29 mouse cellular contexts compared by ENCODE assay signal in genomic region chr17:83845538-83845937, GRCm38 (mm10). TPM values are rescaled to one million over a fixed set of nuclear protein-coding genes. Genes with fewer than 3 reads are reported as not detected.
DNase-seq lines count a peak whose midpoint lies in the region; ATAC-seq and TF ChIP-seq lines count a peak whose summit lies in the region.
"Had no signal": no experiment of that assay in that cellular context is flagged by ENCODE, and none has a peak within 500 bp of the region (broad histone marks: within the 10 kb centered on the region; RNA-seq: fewer than 3 reads in every experiment).

No protein-coding gene starts in this region.

- peak overlapping the region; percentile 58 for H3K4me3 ChIP-seq in kidney, adult 2 months (ENCODE audit: insufficient read depth, low read depth, low read length)
- H3K4me3 ChIP-seq in kidney, embryonic 16.5 days (ENCODE audit: low read length) = no peak overlapping the region
- H3K4me3 ChIP-seq in spleen, adult 2 months (ENCODE audit: extremely low read depth, insufficient read depth, insufficient read length) = peak overlapping the region; percentile 34; the same call in 1 of the 2 replicates
- peak overlapping the region; percentile 37; the same call in 1 of the 2 replicates for H3K4me3 ChIP-seq in liver, embryonic 15.5 days (replicated peaks)
- H3K4me3 ChIP-seq: embryonic facial prominence, embryonic 13.5 days; forebrain, embryonic 13.5 days; heart, embryonic 12.5 days; layer of hippocampus, adult 2 months; midbrain, embryonic 15.5 days; myocyte; neural tube, embryonic 13.5 days; stomach, embryonic 15.5 days had no signal

- peaks cover 3% of the 10 kb centered on the region; the same call in 1 of the 2 replicates for H3K4me1 ChIP-seq in kidney, adult 2 months (ENCODE audit: control insufficient read depth, insufficient read depth, low read length)
- no peaks in the 10 kb centered on the region for H3K4me1 ChIP-seq in kidney, embryonic 16.5 days (ENCODE audit: insufficient read depth, low read length)
- peaks cover 42% of the 10 kb centered on the region for H3K4me1 ChIP-seq in spleen, adult 2 months (ENCODE audit: control insufficient read depth, insufficient read depth, insufficient read length)
- H3K4me1 ChIP-seq in liver, embryonic 15.5 days (replicated peaks) = peaks cover 47% of the 10 kb centered on the region
- H3K4me1 ChIP-seq: stomach, embryonic 15.5 days had no signal

- no peak for TF ChIP-seq CTCF in kidney, adult 2 months (conservative IDR thresholded peaks at IDR 0.05; ENCODE audit: insufficient read depth, insufficient read length, low read depth, low read length)
- TF ChIP-seq CTCF in spleen, adult 2 months (IDR thresholded peaks at IDR 0.05; ENCODE audit: extremely low read depth, insufficient read depth, insufficient read length, insufficient replicate concordance) = no peak

- TF ChIP-seq POLR2A in kidney, adult 2 months (IDR thresholded peaks at IDR 0.05; ENCODE audit: low read depth, low read length) = no peak
- TF ChIP-seq POLR2A in spleen, adult 2 months (IDR thresholded peaks at IDR 0.05; ENCODE audit: low read depth, low read length) = no peak

- peak overlapping the region; percentile 88 for H3K27ac ChIP-seq in kidney, adult 2 months (ENCODE audit: insufficient read depth, low read depth, low read length)
- no peak overlapping the region for H3K27ac ChIP-seq in kidney, embryonic 16.5 days (ENCODE audit: low read length)
- H3K27ac ChIP-seq in spleen, adult 2 months (ENCODE audit: insufficient read depth, low read length) = peak overlapping the region; percentile 97
- H3K27ac ChIP-seq in liver, embryonic 15.5 days (replicated peaks) = peak overlapping the region; percentile 81
- H3K27ac ChIP-seq: embryonic facial prominence, embryonic 13.5 days; forebrain, embryonic 13.5 days; hindbrain, postnatal 0 days; layer of hippocampus, adult 2 months; midbrain, embryonic 15.5 days; neural tube, embryonic 13.5 days; stomach, embryonic 15.5 days had no signal

- H3K4me2 ChIP-seq in kidney, embryonic 16.5 days (replicated peaks; ENCODE audit: low read depth, low read length) = no peak overlapping the region
- peak overlapping the region; percentile 48 for H3K4me2 ChIP-seq in liver, embryonic 15.5 days
- H3K4me2 ChIP-seq: embryonic facial prominence, embryonic 13.5 days; forebrain, embryonic 13.5 days; heart, embryonic 12.5 days; lung, embryonic 14.5 days; midbrain, embryonic 15.5 days; neural tube, embryonic 13.5 days; stomach, embryonic 15.5 days had no signal

- ATAC-seq in kidney, embryonic 16.5 days (ENCODE audit: low FRiP score, low TSS enrichment) = no peak
- ATAC-seq in liver, embryonic 15.5 days (ENCODE audit: insufficient read depth) = peak; percentile 58
- ATAC-seq in monocyte, adult 5-6 weeks (replicated peaks; ENCODE audit: insufficient number of reproducible peaks, low FRiP score, low TSS enrichment, poor library complexity, severe bottlenecking) = no peak
- ATAC-seq: forebrain, embryonic 13.5 days; hindbrain, postnatal 0 days; intestine, embryonic 16.5 days; midbrain, embryonic 15.5 days had no signal

- H3K9me3 ChIP-seq in kidney, embryonic 16.5 days (ENCODE audit: low read length) = no peaks in the 10 kb centered on the region
- H3K9me3 ChIP-seq in liver, embryonic 15.5 days (replicated peaks) = no peaks in the 10 kb centered on the region
- H3K9me3 ChIP-seq: embryonic facial prominence, embryonic 13.5 days; forebrain, embryonic 13.5 days; heart, embryonic 12.5 days; megakaryocyte, embryonic 14.5 days; midbrain, embryonic 15.5 days; neural tube, embryonic 13.5 days; stomach, embryonic 15.5 days had no signal

- H3K36me3 ChIP-seq in kidney, adult 2 months (ENCODE audit: control insufficient read depth, insufficient read depth, low read length) = no peaks in the 10 kb centered on the region
- no peaks in the 10 kb centered on the region for H3K36me3 ChIP-seq in kidney, embryonic 16.5 days (ENCODE audit: insufficient read depth, low read length)
- H3K36me3 ChIP-seq in spleen, adult 2 months (ENCODE audit: control insufficient read depth, insufficient read depth, low read length) = peaks cover 7% of the 10 kb centered on the region
- no peaks in the 10 kb centered on the region for H3K36me3 ChIP-seq in liver, embryonic 15.5 days (replicated peaks)
- H3K36me3 ChIP-seq: embryonic facial prominence, embryonic 13.5 days; heart, embryonic 12.5 days; midbrain, embryonic 15.5 days; neural tube, embryonic 13.5 days; stomach, embryonic 15.5 days had no signal

- no peak overlapping the region for H3K9ac ChIP-seq in kidney, embryonic 16.5 days (replicated peaks; ENCODE audit: low read length)
- H3K9ac ChIP-seq in liver, embryonic 15.5 days = no peak overlapping the region
- H3K9ac ChIP-seq: embryonic facial prominence, embryonic 13.5 days; forebrain, embryonic 13.5 days; heart, embryonic 12.5 days; lung, embryonic 14.5 days; midbrain, embryonic 15.5 days; neural tube, embryonic 13.5 days; stomach, embryonic 15.5 days had no signal

- no peaks in the 10 kb centered on the region for H3K27me3 ChIP-seq in kidney, adult 2 months (replicated peaks; ENCODE audit: control insufficient read depth, insufficient read depth, low read length)
- no peaks in the 10 kb centered on the region for H3K27me3 ChIP-seq in kidney, embryonic 16.5 days (ENCODE audit: insufficient read depth, low read length)
- H3K27me3 ChIP-seq in spleen, adult 2 months (ENCODE audit: control insufficient read depth, insufficient read depth, low read length) = no peaks in the 10 kb centered on the region
- H3K27me3 ChIP-seq in liver, embryonic 15.5 days = no peaks in the 10 kb centered on the region
- H3K27me3 ChIP-seq: forebrain, embryonic 13.5 days; midbrain, embryonic 15.5 days; neural tube, embryonic 13.5 days; stomach, embryonic 15.5 days had no signal

- WGBS in kidney, adult 2 months = 59% methylated on average over 8 of the region's 8 CpGs
- 71% methylated on average over 8 of the region's 8 CpGs for WGBS in kidney, embryonic 16.5 days
- WGBS in spleen, adult 2 months = 53% methylated on average over 8 of the region's 8 CpGs
- WGBS in liver, embryonic 15.5 days (ENCODE audit: insufficient replicate concordance) = 48% methylated on average over 8 of the region's 8 CpGs

- peak; percentile 81 for DNase-seq in kidney, adult 2 months
- DNase-seq in spleen, adult 2 months (ENCODE audit: low read depth in 1 of 2, low spot score in 2 of 2) = no peak
- no peak for DNase-seq in spleen, postnatal 10 days (ENCODE audit: low spot score in 2 of 2)
- DNase-seq in frontal cortex, postnatal 36 days (ENCODE audit: low spot score in 2 of 2) = no peak
- DNase-seq: adrenal gland, postnatal 14 days; cerebellum, adult 8-10 months; cerebellum, postnatal 36 days; embryo, embryonic 11 days; heart, postnatal 10 days; lung, embryonic 14.5 days; thymus, postnatal 36 days had no signal

RNA-seq across cellular contexts. Expression of gene Haao, which starts 2.2 kb away (rescaled TPM):
- 201 and 213 TPM in 2 replicates for polyA plus RNA-seq in kidney, adult 2 months (2012; rRNA removed)
- polyA plus RNA-seq in kidney, embryonic 16.5 days (2015; fragmentation: Nextera tagmentation; extraction: Ambion mirVana) = 2.9 and 3.4 TPM in 2 replicates
- 98.5 and 112 TPM in 2 replicates for polyA plus RNA-seq in spleen, adult 2 months (2012; rRNA removed)
- 57.4 and 80.7 TPM in 2 replicates for polyA plus RNA-seq in liver, embryonic 15.5 days (2015; fragmentation: Nextera tagmentation; extraction: Ambion mirVana)
- 60.0 to 68.3 TPM (median 64.2 TPM) in 3 replicates for total RNA-seq in monocyte, adult 5-6 weeks (2017)
- total RNA-seq: heart, postnatal 10 days; layer of hippocampus, adult 2 months; layer of hippocampus, postnatal 25 days; left cerebral cortex, postnatal 10 days had no signal
- polyA plus RNA-seq: erythroblast, embryonic 14.5 days; forebrain, embryonic 13.5 days; hindbrain, embryonic 11.5 days; midbrain, embryonic 15.5 days; myocyte; neural tube, embryonic 13.5 days had no signal

Comparison
In these comparisons a context has a peak if more than half of its experiments do, and no peak if none do; other contexts are left out.
1. RNA of gene Haao, which starts 2.2 kb away (polyA plus RNA-seq): 201 to 213 TPM in kidney, adult 2 months, 98.5 to 112 TPM in spleen, adult 2 months and 57.4 to 80.7 TPM in liver, embryonic 15.5 days; 2.9 to 3.4 TPM in kidney, embryonic 16.5 days; every median in the first group is over 10 times any median in the second.